Mouse (Mus musculus) liver, embryonic 16.5 days (tissue): ENCODE measurements around the gene Akap2. TPM values are rescaled to one million over a fixed set of nuclear protein-coding genes. Genes with fewer than 3 reads are reported as not detected.
A peak's percentile ranks its signal among the peaks of the same experiment; 100 is the strongest.

Experiments used
- ATAC-seq: fragments of 200-750 bp; cut with Nextera tagmentation; 2 replicates; pipeline ENCODE4 v1.8.0; 2017; ENCODE audit warnings: low read depth, mild to moderate bottlenecking, moderate number of reproducible peaks, moderate library complexity
- H3K27ac ChIP-seq: fragments of 300-500 bp; sonication (generic); 2 replicates; pipeline ENCODE4 v1.5.1; 2014; ENCODE audit warnings: mild to moderate bottlenecking, low read length
- H3K27me3 ChIP-seq: fragments of 300-500 bp; sonication (generic); 2 replicates; pipeline ENCODE4 v1.6.1; 2014; ENCODE audit warnings: low read depth, low read length, mixed read lengths; ENCODE audit not compliant: control insufficient read depth, insufficient read depth
- H3K36me3 ChIP-seq: fragments of 300-500 bp; sonication (generic); 2 replicates; pipeline ENCODE4 v1.6.1; 2014; ENCODE audit warnings: mild to moderate bottlenecking; ENCODE audit not compliant: control insufficient read depth, insufficient read depth
- H3K4me1 ChIP-seq: fragments of 300-500 bp; sonication (generic); 2 replicates; pipeline ENCODE4 v1.6.1; 2014; ENCODE audit warnings: low read depth, low read length, mixed read lengths; ENCODE audit not compliant: control insufficient read depth
- H3K4me2 ChIP-seq: fragments of 300-500 bp; sonication (generic); 2 replicates; pipeline ENCODE4 v1.6.1; 2014; ENCODE audit warnings: low read depth, low read length, mixed read lengths
- H3K4me3 ChIP-seq: fragments of 300-500 bp; sonication (generic); 2 replicates; pipeline ENCODE4 v1.5.1; 2014; ENCODE audit warnings: low read depth, mild to moderate bottlenecking, low read length
- H3K9ac ChIP-seq: fragments of 300-500 bp; sonication (generic); 2 replicates; pipeline ENCODE4 v1.6.1; 2014; ENCODE audit warnings: low read depth, low read length
- H3K9me3 ChIP-seq: fragments of 300-500 bp; sonication (generic); replicated peaks from 2 replicates; pipeline ENCODE4 v1.6.1; 2016; ENCODE audit warnings: low read length; ENCODE audit not compliant: control insufficient read depth
- WGBS: fragments of 180-500 bp; shearing (Covaris S2); extraction: QIAGEN DNeasy Blood & Tissue Kit; methylation state at CpG from one replicate; pipeline ENCODE4 v1.1.7; 2014; ENCODE audit not compliant: insufficient replicate concordance; 5-methylcytosine and 5-hydroxymethylcytosine counted together
- polyA plus RNA-seq: library from polyadenylated mRNA; unstranded; fragments of >200 nt; fragmentation: Nextera tagmentation; extraction: Ambion mirVana; gene quantifications from 2 replicates; pipeline ENCODE4 v1.2.1, GENCODE M21; 2015

Gene Akap2
- polyA plus RNA-seq, 1 experiment from 2014 or later, result 2.0 TPM

DNA sequence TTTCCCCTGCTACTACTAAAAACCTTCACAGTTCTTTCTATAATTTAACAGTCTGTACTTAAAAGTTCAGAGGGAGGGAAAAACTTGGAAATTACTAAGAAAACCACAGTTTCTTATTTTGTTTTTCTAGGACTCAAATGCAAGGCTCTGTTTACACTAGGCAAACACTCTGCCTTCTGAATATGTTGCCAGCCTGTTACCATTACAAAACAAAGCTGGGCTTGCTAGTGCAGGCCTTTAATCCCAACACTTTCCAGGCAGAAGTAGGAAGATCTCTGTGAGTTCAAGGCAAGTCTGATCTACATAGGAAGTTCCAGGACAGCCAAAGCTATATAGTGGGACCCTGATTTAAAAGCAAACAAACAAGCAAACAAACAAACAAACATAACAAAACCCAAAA lies 58.1 kb downstream of the Akap2 start:
- Histone ChIP-seq H3K4me2 (no peak overlapping the region), H3K9me3 (no peaks in the 10 kb centered on the region), H3K9ac (no peak overlapping the region), H3K36me3 (no peaks in the 10 kb centered on the region), H3K27ac (no peak overlapping the region), H3K4me1 (no peaks in the 10 kb centered on the region; the same call in none of the 2 replicates), H3K4me3 (no peak overlapping the region), H3K27me3 (peaks cover 2% of the 10 kb centered on the region)
- ATAC-seq, result no peak

DNA sequence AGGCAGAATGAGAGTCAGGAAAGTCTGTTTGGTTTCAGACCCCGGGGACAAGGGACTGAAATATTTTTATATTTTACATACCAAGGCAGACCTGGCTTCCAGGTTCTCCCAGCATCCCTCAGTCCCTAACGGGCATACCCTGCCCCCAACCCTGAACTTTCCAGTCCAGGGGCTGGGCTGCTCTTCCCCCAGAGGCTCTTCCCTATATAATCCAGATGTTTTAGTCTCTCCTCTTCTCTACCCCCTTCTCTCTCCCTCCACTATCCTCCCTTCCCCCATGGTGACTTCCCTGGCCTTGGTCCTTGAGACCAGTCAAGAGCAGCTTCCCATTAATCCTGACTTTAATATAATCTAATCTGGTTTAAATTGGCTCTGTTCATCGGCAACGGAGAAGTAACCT lies 62.9 kb downstream of the Akap2 start:
- H3K4me1 ChIP-seq, result peaks cover 7% of the 10 kb centered on the region
- no peak overlapping the region for H3K27ac ChIP-seq
- no peaks in the 10 kb centered on the region for H3K9me3 ChIP-seq
- H3K4me3 ChIP-seq, result no peak overlapping the region
- no peak for ATAC-seq
- no peak overlapping the region for H3K4me2 ChIP-seq
- H3K9ac ChIP-seq, result no peak overlapping the region
- peaks cover 35% of the 10 kb centered on the region for H3K27me3 ChIP-seq
- H3K36me3 ChIP-seq, result no peaks in the 10 kb centered on the region
- 36% methylated on average over 4 of the region's 4 CpGs for WGBS

DNA sequence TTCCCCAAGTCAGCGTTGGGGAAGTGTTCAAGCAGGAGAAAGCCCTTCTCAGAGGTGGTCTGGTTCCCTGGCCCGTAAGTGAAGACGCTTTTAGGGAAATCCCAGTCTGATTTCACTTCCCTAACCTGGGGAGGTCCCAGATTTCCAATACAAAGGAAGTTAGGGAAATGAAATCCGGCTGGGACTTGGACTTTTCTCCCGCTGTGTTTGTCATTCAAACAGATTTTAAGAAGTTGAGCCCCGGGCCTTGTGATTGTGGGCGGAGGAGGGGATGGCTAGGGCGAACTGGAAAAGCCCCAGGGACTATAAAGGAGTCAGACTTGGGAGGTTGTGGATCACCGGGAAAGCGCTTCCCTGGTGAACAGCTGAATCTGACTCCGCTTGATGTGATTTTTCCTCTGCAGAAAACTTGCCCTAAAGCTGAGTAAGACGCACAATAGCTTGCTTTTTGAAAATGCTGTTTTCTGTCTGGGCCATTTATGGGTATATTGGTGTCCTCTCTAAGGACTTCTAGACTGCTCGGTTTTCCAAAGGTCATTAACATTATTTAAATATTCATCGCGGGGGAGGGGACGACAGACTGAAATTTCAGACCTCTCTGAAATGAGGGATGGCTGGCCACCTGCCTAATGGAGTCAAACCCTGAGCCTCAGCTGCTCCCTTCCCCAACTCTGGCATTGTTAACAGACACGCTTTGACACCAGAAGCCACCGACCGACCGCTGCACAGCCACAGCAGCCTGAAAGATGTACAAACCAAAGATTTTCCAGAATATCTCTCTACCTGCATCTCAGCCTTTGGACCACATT lies 63.6 kb downstream of the Akap2 start:
- H3K36me3 ChIP-seq, result no peaks in the 10 kb centered on the region
- no peak for ATAC-seq
- H3K4me1 ChIP-seq, result peaks cover 7% of the 10 kb centered on the region
- 14% methylated on average over 20 of the region's 20 CpGs for WGBS
- H3K9ac ChIP-seq, result no peak overlapping the region
- H3K4me2 ChIP-seq, result no peak overlapping the region
- no peak overlapping the region for H3K27ac ChIP-seq
- no peaks in the 10 kb centered on the region for H3K9me3 ChIP-seq
- H3K4me3 ChIP-seq, result no peak overlapping the region
- peaks cover 35% of the 10 kb centered on the region for H3K27me3 ChIP-seq

DNA sequence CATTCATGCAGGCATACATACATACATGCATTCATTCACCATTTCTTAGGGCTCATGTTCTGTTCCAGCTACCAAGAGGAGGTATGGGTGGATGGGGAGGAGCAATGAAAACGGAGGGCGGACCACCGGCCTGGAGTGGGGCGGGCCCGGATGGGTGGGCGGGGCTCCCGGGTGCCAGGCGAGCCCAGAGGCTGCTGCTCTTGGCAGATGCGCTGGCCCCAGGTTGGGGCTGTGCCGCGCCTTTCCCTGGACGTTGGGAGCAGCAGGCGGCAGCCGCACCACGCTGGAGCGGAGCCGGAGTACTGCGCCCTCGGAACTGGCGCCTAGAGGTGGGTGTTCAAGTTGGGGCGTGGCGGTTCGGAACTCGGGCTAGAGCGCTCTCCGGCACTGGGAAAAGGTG lies 64.5 kb downstream of the Akap2 start:
- ATAC-seq, result peak; percentile 90
- H3K4me1 ChIP-seq, result peaks cover 7% of the 10 kb centered on the region
- no peaks in the 10 kb centered on the region for H3K9me3 ChIP-seq
- peaks cover 35% of the 10 kb centered on the region for H3K27me3 ChIP-seq
- peak overlapping the region; percentile 68 for H3K4me2 ChIP-seq
- no peaks in the 10 kb centered on the region for H3K36me3 ChIP-seq
- WGBS, result under 1% methylated on average over 26 of the region's 26 CpGs
- H3K27ac ChIP-seq, result no peak overlapping the region
- no peak overlapping the region; the same call in 1 of the 2 replicates for H3K9ac ChIP-seq
- H3K4me3 ChIP-seq, result peak overlapping the region; percentile 50

DNA sequence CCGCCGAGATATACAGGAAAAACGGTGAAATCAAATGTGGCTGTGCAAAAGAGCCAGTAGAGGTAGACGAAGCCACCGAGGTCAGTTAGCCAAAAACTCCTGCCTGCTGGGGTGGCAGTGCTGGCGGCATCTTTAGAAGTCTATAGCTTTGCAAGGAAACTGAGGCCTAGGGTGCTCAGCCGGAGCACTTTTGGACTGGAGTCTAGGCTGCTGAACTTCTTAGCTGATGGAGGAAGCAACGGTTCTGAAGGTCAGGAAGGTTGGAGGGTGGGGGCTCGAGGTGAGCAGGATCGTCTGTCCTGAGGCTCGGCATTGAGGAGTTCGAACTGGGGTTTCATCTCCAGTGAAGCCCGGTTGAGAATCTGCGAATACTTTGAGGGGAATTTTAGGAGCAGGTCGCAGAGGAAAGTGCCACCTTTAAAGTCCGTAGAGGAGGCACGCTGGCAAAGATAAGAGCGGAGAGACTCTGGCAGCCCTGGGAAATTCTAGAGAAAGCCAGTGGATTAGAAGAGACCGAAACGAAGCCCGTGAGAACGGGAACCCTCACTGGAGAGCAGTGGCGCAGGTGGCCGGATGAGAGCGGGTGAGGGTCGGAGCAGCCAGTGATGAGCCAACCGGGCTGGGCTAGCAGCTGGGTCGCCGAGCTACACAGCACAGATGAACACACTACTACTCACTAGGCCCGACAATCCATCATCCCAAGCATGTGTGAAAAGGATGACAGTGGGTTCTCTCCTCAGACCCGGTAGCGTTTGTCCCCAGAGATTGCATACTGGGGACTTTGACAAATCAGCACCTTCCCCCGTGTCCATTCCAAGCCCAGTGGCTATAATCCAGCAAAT lies 65.3 kb downstream of the Akap2 start:
- ATAC-seq, result no peak
- H3K4me1 ChIP-seq, result peaks cover 7% of the 10 kb centered on the region
- H3K4me3 ChIP-seq, result peak overlapping the region; percentile 50
- no peaks in the 10 kb centered on the region for H3K9me3 ChIP-seq
- 3% methylated on average over 33 of the region's 33 CpGs for WGBS
- peak overlapping the region; percentile 5; the same call in 1 of the 2 replicates for H3K9ac ChIP-seq
- H3K4me2 ChIP-seq, result peak overlapping the region; percentile 68
- H3K27me3 ChIP-seq, result peaks cover 35% of the 10 kb centered on the region
- H3K27ac ChIP-seq, result no peak overlapping the region
- H3K36me3 ChIP-seq, result no peaks in the 10 kb centered on the region

DNA sequence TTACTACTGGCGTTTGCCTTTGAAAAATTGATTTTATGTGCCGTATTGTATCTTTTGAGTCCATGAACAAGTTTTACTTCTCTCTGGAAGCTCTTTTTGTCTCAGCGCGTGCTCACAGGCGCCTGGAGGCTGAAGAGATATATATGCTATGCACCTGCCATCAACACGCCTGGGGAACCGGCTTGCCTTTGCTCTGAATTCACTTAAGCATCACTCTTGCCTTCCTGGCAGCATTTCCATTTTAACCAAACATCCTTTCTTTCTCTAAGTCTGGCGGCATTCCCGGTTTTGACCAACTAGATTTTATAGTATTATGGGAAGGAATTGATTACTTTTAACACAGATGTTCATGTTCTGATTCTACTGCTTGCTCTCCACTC lies 65.9 kb downstream of the Akap2 start:
- Histone ChIP-seq H3K9ac (no peak overlapping the region), H3K27ac (no peak overlapping the region), H3K4me1 (peaks cover 7% of the 10 kb centered on the region), H3K4me3 (no peak overlapping the region), H3K36me3 (no peaks in the 10 kb centered on the region), H3K4me2 (0 out of 2 replicates have a peak overlapping the region, but pooled peaks have one; percentile 68), H3K9me3 (no peaks in the 10 kb centered on the region), H3K27me3 (peaks cover 35% of the 10 kb centered on the region)
- WGBS, result 49% methylated on average over 9 of the region's 9 CpGs
- ATAC-seq, result no peak

DNA sequence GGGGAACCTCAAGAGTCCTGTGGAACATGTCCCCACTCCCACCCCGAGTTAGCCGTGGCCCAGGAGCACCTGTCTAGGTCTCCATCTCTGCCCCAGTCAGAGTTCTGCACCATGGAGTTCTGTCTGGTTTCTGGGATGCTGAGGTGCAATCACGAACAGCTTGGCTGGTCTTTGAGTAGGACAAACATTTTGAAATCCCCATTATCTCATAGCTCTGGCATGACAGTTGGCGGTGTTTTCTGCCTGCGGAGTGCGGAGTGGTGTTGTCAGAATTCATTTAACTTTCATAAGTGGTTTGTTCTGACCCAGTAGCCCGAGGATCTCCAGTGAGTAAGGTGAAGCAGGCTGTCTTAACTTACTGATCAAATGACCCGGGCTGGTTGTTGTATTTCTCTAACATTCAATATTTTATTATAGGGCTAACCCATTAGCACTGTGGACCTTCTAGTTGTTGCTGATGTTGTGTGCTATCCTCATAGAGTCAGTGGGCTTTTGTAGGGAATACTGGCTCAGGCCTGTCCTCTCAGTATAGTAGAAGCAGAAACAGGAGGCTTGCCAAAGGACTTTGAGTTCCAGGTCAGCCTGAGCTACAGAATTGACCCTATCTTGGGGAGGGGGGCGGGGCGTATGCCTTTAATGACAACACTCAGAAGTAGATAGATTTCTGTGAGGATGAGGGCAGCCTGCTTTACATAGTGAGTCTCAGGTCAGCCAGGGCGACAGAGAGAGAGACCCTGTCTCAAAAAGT lies 66.6 kb downstream of the Akap2 start:
- Histone ChIP-seq H3K4me2 (no peak overlapping the region), H3K9me3 (no peaks in the 10 kb centered on the region), H3K4me3 (no peak overlapping the region), H3K4me1 (peaks cover 7% of the 10 kb centered on the region), H3K36me3 (no peaks in the 10 kb centered on the region), H3K27ac (no peak overlapping the region), H3K27me3 (peaks cover 35% of the 10 kb centered on the region), H3K9ac (no peak overlapping the region)
- WGBS, result 64% methylated on average over 11 of the region's 11 CpGs
- no peak for ATAC-seq

DNA sequence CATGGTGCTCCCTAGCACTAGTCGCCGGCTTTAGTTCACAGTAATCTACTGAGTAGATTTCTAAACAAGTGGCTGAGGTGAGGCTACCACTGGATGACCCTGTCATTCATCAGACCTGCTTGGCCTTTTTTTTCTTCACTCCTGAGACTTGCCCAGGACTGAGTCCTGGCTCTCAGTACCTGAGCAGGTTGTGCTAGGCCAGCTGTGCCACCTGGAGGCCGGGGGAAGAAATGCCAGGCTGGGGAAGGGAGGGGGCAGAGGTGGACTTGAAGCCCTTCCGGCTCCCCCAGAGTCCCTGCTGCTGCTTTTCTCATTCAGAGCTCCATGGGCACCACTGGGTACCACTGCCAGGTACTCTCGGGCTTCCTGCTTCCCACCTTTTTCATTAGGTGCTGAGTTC lies 71.3 kb downstream of the Akap2 start:
- Histone ChIP-seq H3K9ac (no peak overlapping the region), H3K4me3 (no peak overlapping the region), H3K4me1 (no peaks in the 10 kb centered on the region; the same call in 1 of the 2 replicates), H3K27ac (no peak overlapping the region), H3K9me3 (no peaks in the 10 kb centered on the region), H3K36me3 (no peaks in the 10 kb centered on the region), H3K4me2 (no peak overlapping the region), H3K27me3 (peaks cover 4% of the 10 kb centered on the region)
- ATAC-seq, result no peak
- 52% methylated on average over 5 of the region's 5 CpGs for WGBS
